Mouse (Mus musculus) retina, postnatal 7 days (tissue): Measurements from ENCODE around the gene Tspan4.

Experiments used
- DNase-seq: peaks from one replicate; pipeline ENCODE4 v3.0.0-alpha.2; 2012; ENCODE audit warnings: low read depth, low spot score

Tspan4 gene

GRCm38 (mm10) chr7:141475011-141475804 lies at the start of gene Tspan4, which contains the start of gene Polr2l:
Gene Tspan4, plus strand, starts transcription at chr7:141475240.
Gene Polr2l, minus strand, starts transcription at chr7:141475132.
- DNase-seq = peak; percentile 79

GRCm38 (mm10) chr7:141426948-141427730 lies 47.9 kb upstream of the Tspan4 start:
- no peak for DNase-seq

- DNase-seq = no peak
These were observed 46.3 kb upstream of the Tspan4 start for GRCm38 (mm10) chr7:141428701-141429100.

- DNase-seq = no peak
These were observed 45.7 kb upstream of the Tspan4 start, which contains the start of gene Cend1 for GRCm38 (mm10) chr7:141429310-141429709. Gene Cend1, minus strand, starts transcription at chr7:141429491.

GRCm38 (mm10) chr7:141429840-141430584 lies 45.0 kb upstream of the Tspan4 start:
- no peak for DNase-seq

- no peak for DNase-seq
These were observed 44.3 kb upstream of the Tspan4 start for GRCm38 (mm10) chr7:141430585-141431240.

- no peak for DNase-seq
These were observed 43.4 kb upstream of the Tspan4 start for GRCm38 (mm10) chr7:141431434-141432185.

- no peak for DNase-seq
These were observed 42.8 kb upstream of the Tspan4 start for GRCm38 (mm10) chr7:141432186-141432611.

GRCm38 (mm10) chr7:141432741-141433516 lies 42.1 kb upstream of the Tspan4 start:
- no peak for DNase-seq

GRCm38 (mm10) chr7:141433517-141434400 lies 41.3 kb upstream of the Tspan4 start:
- DNase-seq = no peak

- DNase-seq = no peak
These were observed 40.6 kb upstream of the Tspan4 start for GRCm38 (mm10) chr7:141434464-141434863.

- DNase-seq = no peak
These were observed 39.7 kb upstream of the Tspan4 start for GRCm38 (mm10) chr7:141435129-141435855.

- DNase-seq = no peak
These were observed 39.1 kb upstream of the Tspan4 start for GRCm38 (mm10) chr7:141435856-141436522.

GRCm38 (mm10) chr7:141436523-141436892 lies 38.5 kb upstream of the Tspan4 start:
- no peak for DNase-seq

- no peak for DNase-seq
These were observed 37.6 kb upstream of the Tspan4 start, which contains the start of gene Slc25a22 for GRCm38 (mm10) chr7:141437178-141438120. Gene Slc25a22, minus strand, starts transcription at chr7:141437892.

- DNase-seq = no peak
These were observed 36.7 kb upstream of the Tspan4 start for GRCm38 (mm10) chr7:141438201-141438968.
